Mouse (Mus musculus) lung, postnatal 0 days (tissue): ENCODE results near the gene Spg11.

Experiments used
- CTCF ChIP-seq: IDR thresholded peaks from 2 replicates; pipeline ENCODE4 v1.5.1; 2016; ENCODE audit warnings: antibody characterized with exemption, mild to moderate bottlenecking
- EP300 ChIP-seq: IDR thresholded peaks from 2 replicates; pipeline ENCODE4 v1.6.1; 2016; ENCODE audit warnings: antibody characterized with exemption, mild to moderate bottlenecking, control low read depth

DNA sequence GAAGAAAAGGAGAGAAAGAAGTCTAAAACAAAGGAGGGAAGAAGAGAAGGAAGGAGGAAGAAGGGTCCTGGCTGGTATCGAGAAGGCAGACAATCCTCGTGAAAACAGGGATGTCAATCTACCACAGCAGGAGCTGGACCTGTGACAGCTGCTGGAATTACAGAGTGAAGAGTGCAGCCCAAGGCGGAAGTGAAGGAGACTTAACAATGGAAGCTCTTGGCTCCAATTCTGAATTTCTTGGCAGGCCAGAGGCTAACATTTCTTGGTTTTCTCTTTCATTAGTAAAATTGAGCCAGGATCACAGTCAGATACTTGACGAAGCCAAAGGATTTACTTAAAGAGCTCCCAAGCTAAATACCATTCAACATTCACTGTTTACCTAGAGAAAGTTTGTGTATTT is 31.7 kb downstream of the Spg11 start:
- no peak for TF ChIP-seq CTCF
- no peak for TF ChIP-seq EP300
